Mouse (Mus musculus) thymus, postnatal 0 days (tissue): Measurements from ENCODE around the gene Ciz1. TPM values are rescaled to one million over a fixed set of nuclear protein-coding genes. Genes with fewer than 3 reads are reported as not detected.

Source experiments
- DNase-seq: peaks from one replicate; pipeline ENCODE4 v3.0.0-alpha.2; 2015; ENCODE audit warnings: low spot score
- polyA plus RNA-seq: library from polyadenylated mRNA; unstranded; fragments of >200 nt; fragmentation: Nextera tagmentation; extraction: Ambion mirVana; gene quantifications from 2 replicates; pipeline ENCODE4 v1.2.1, GENCODE M21; 2015

Ciz1 gene
- polyA plus RNA-seq, 1 experiment from 2014 or later, result 30.5 TPM

- DNase-seq, result no peak
Measured at GRCm38 (mm10) chr2:32412742-32413531, 60.8 kb downstream of the Ciz1 start.

- DNase-seq, result no peak
Measured at GRCm38 (mm10) chr2:32413936-32414335, 61.8 kb downstream of the Ciz1 start.

- no peak for DNase-seq
Measured at GRCm38 (mm10) chr2:32415801-32416200, 63.7 kb downstream of the Ciz1 start.

GRCm38 (mm10) chr2:32416556-32416955 lies 64.4 kb downstream of the Ciz1 start:
- DNase-seq, result no peak

GRCm38 (mm10) chr2:32417486-32417885 lies 65.4 kb downstream of the Ciz1 start:
- DNase-seq, result no peak

- no peak for DNase-seq
Measured at GRCm38 (mm10) chr2:32418430-32419151, 66.5 kb downstream of the Ciz1 start.

GRCm38 (mm10) chr2:32419359-32419758 lies 67.2 kb downstream of the Ciz1 start:
- DNase-seq, result no peak

- DNase-seq, result no peak
Measured at GRCm38 (mm10) chr2:32420066-32420608, 68.0 kb downstream of the Ciz1 start.

- no peak for DNase-seq
Measured at GRCm38 (mm10) chr2:32420647-32421046, 68.5 kb downstream of the Ciz1 start.

GRCm38 (mm10) chr2:32421851-32422251 lies 69.7 kb downstream of the Ciz1 start:
- no peak for DNase-seq

GRCm38 (mm10) chr2:32423481-32424331 lies 71.6 kb downstream of the Ciz1 start:
- DNase-seq, result peak; percentile 40

GRCm38 (mm10) chr2:32424796-32425195 lies 72.7 kb downstream of the Ciz1 start:
- no peak for DNase-seq

- DNase-seq, result no peak
Measured at GRCm38 (mm10) chr2:32425568-32425967, 73.4 kb downstream of the Ciz1 start.

- DNase-seq, result no peak
Measured at GRCm38 (mm10) chr2:32426141-32426540, 74.0 kb downstream of the Ciz1 start.

GRCm38 (mm10) chr2:32427720-32428119 lies 75.6 kb downstream of the Ciz1 start:
- no peak for DNase-seq

- no peak for DNase-seq
Measured at GRCm38 (mm10) chr2:32428262-32428722, 76.2 kb downstream of the Ciz1 start.

GRCm38 (mm10) chr2:32429215-32429891 lies 77.2 kb downstream of the Ciz1 start:
- DNase-seq, result no peak
